Mouse (Mus musculus) liver, postnatal 0 days (tissue): Measurements from ENCODE around the gene Abcf1. TPM values are rescaled to one million over a fixed set of nuclear protein-coding genes. Genes with fewer than 3 reads are reported as not detected.

Source experiments
- ATAC-seq: fragments of 200-750 bp; cut with Nextera tagmentation; 2 replicates; pipeline ENCODE4 v1.8.0; 2017; ENCODE audit warnings: mild to moderate bottlenecking, moderate library complexity
- DNase-seq: peaks from one replicate; pipeline ENCODE4 v3.0.0-alpha.2; 2016
- H3K27ac ChIP-seq: fragments of 300-500 bp; sonication (generic); 2 replicates; pipeline ENCODE4 v1.5.1; 2014; ENCODE audit warnings: antibody characterized with exemption, moderate library complexity, mild to moderate bottlenecking, low read depth
- H3K27me3 ChIP-seq: fragments of 300-500 bp; sonication (generic); 2 replicates; pipeline ENCODE4 v1.6.1; 2014; ENCODE audit warnings: low read length, control low read depth, mixed read lengths; ENCODE audit not compliant: insufficient read depth
- H3K36me3 ChIP-seq: fragments of 300-500 bp; sonication (generic); replicated peaks from 2 replicates; pipeline ENCODE4 v1.6.1; 2014; ENCODE audit warnings: mild to moderate bottlenecking, control low read depth, low read length, moderate library complexity, mixed read lengths; ENCODE audit not compliant: insufficient read depth
- H3K4me1 ChIP-seq: fragments of 300-500 bp; sonication (generic); 2 replicates; pipeline ENCODE4 v1.6.1; 2014; ENCODE audit warnings: antibody characterized with exemption, mild to moderate bottlenecking, control low read depth; ENCODE audit not compliant: insufficient read depth
- H3K4me2 ChIP-seq: fragments of 300-500 bp; sonication (generic); 2 replicates; pipeline ENCODE4 v1.6.1; 2014; ENCODE audit warnings: low read depth, mild to moderate bottlenecking, low read length, moderate library complexity, mixed read lengths
- H3K4me3 ChIP-seq: fragments of 300-500 bp; sonication (generic); 2 replicates; pipeline ENCODE4 v1.5.1; 2014; ENCODE audit warnings: low read depth, low read length
- H3K9ac ChIP-seq: fragments of 300-500 bp; sonication (generic); replicated peaks from 2 replicates; pipeline ENCODE4 v1.6.1; 2014; ENCODE audit warnings: mild to moderate bottlenecking, moderate library complexity
- H3K9me3 ChIP-seq: fragments of 300-500 bp; sonication (generic); 2 replicates; pipeline ENCODE4 v1.6.1; 2016; ENCODE audit warnings: mild to moderate bottlenecking, control low read depth, low read length, mixed read lengths
- CTCF ChIP-seq: sonication (generic); IDR thresholded peaks from 2 replicates; pipeline ENCODE4 v1.5.1; 2016; ENCODE audit warnings: antibody characterized with exemption, low read depth
- EP300 ChIP-seq: IDR thresholded peaks from 2 replicates; pipeline ENCODE4 v1.6.1; 2016; ENCODE audit warnings: antibody characterized with exemption, low read depth, mild to moderate bottlenecking
- WGBS: fragments of 180-500 bp; shearing (Covaris S2); extraction: QIAGEN DNeasy Blood & Tissue Kit; methylation state at CpG from one replicate; pipeline ENCODE4 v1.1.7; 2014; ENCODE audit not compliant: insufficient replicate concordance; 5-methylcytosine and 5-hydroxymethylcytosine counted together
- polyA plus RNA-seq: library from polyadenylated mRNA; unstranded; fragments of >200 nt; fragmentation: Nextera tagmentation; extraction: Ambion mirVana; gene quantifications from 2 replicates; pipeline ENCODE4 v1.2.1, GENCODE M21; 2015

Abcf1 gene
- polyA plus RNA-seq, 1 experiment from 2014 or later = 47.7 TPM

DNA sequence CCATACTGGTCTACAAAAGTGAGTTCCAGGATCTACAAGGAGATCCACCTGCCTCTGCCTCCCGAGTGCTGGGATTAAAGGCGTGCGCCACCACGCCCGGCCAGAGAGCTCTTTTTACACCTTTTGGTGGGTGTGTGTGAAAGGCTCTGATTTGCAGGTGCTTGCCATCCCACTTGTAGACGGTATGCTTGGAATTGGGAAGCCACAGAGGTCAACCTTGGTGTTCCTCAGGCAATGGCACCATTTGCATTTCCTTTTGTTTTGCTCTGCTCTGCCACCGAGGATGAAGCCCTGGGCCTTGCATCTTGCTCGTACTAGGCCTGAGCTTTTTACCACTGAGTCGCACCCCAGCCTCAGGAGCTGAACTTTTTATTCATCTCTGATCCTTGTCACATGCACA, 12.2 kb upstream of the Abcf1 start:
- 86% methylated on average over 9 of the region's 9 CpGs for WGBS
- peaks cover 22% of the 10 kb centered on the region for H3K36me3 ChIP-seq
- no peak for DNase-seq
- ATAC-seq = no peak
- no peak overlapping the region for H3K9ac ChIP-seq
- H3K4me2 ChIP-seq = no peak overlapping the region
- H3K9me3 ChIP-seq = no peaks in the 10 kb centered on the region
- H3K27ac ChIP-seq = no peak overlapping the region
- H3K27me3 ChIP-seq = no peaks in the 10 kb centered on the region
- H3K4me1 ChIP-seq = peaks cover 10% of the 10 kb centered on the region
- H3K4me3 ChIP-seq = no peak overlapping the region
- no peak for TF ChIP-seq CTCF

DNA sequence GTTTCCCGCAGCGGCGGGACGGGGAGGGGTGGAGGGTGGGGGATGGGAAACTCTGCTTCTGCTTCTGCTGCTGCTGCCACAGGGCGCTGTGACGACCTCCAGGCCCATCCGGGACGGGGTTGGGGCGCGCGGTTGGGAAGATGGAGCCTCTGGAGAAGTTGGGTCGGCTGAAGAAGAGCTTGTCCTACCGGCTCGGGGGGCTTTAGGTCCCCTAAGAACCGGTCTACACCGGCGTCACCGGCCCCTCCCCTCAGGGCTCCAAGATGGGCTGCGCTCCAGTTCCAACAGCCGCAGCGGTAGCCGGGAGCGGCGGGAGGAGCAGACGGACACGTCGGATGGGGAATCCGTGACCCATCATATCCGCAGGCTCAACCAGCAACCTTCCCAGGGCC, 10.8 kb upstream of the Abcf1 start:
- Histone ChIP-seq H3K4me3 (peak overlapping the region; percentile 80), H3K4me2 (peak overlapping the region; percentile 92), H3K4me1 (peaks cover 10% of the 10 kb centered on the region), H3K9me3 (no peaks in the 10 kb centered on the region), H3K27ac (peak overlapping the region; percentile 91), H3K9ac (peak overlapping the region; percentile 64), H3K27me3 (no peaks in the 10 kb centered on the region), H3K36me3 (peaks cover 20% of the 10 kb centered on the region)
- WGBS = under 1% methylated on average over 24 of the region's 29 CpGs
- DNase-seq (no peak), ATAC-seq (peak; percentile 6)
- TF ChIP-seq EP300 = no peak
- TF ChIP-seq CTCF = no peak

DNA sequence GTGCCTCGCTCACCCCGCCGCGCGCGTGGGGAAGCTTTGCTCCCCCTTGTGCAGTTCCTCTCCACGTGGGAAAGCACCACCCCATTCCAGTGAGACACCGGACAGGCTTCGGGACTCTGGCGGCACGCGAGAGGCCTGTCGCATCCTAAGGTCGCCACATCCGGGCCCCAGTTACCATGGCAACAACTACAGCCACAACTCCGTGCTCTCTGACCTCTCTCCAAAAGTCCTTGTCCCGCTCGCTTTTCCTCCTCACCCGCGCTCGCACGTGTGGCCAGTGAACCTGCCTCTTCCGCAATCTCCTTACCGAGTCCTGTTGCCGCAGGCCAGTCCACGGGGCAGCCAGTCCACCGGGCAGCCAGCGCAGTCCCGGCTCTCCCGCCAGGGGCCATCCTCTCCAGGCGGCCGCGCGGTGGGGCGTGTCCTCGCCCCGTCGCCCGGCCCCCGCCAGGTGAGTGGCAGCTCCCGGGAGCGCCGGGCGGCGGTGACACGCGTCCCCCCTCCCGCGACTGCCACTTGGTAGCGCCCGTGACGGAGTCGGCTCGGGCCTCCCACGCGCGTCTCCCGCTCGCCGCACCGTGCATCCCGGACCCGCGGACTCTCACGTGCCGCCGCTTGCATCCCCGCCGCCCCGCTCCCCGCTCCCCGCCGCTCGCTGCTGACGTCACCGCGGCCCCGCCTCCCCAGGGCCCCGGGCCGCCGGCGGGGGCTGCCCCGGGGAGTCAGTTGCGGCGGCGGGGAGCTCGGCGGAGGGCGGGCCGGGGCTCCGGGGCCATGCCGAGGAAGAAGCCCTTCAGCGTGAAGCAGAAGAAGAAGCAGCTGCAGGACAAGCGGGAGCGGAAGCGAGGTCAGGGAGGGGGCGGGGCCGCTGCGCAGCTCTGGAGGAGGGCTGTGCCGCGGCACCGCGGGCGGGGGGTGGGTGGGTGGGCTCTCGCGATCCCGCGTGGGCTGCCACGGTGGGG, 10.1 kb upstream of the Abcf1 start, which contains the start of the genes Gnl1 and Prr3:
Gene Gnl1, plus strand, starts transcription at position 451 of the 962 bp plus-strand sequence.
Gene Prr3, minus strand, starts transcription at position 836 of the 962 bp plus-strand sequence.
- DNase-seq = peak; percentile 91
- WGBS = under 1% methylated on average over 76 of the region's 109 CpGs
- peak within 1 kb of the TSS; percentile 92 for H3K4me2 ChIP-seq

DNA sequence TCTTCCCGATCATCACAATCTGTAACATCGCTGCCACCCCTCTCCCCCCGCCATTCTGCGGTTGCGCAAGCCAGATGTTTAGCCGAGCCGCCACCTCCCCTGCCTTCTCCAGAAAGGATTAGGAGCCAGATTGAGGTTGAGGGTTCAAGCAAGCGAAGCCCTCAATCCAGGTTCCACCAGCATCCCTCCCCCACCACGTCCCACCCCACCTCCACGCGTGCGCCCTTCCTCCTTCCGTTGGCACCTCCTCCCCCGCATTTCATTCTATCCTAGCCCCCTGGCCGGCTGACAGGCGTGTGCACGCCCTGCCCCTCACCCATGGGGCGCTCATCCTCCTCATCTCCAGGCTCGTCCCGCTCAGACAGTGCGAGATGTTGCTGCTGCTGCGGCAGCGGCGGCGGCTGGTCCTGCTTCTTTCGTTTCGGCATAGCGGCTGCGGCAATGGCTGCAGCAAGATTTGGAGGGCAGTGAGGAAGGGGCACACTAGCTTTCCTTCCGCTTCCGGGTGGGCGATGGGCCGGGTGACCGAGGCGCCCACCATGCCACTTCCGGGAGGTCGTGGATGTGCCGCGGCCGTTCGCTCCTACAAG, 9.3 kb upstream of the Abcf1 start:
- peak; percentile 56 for ATAC-seq
- H3K4me3 ChIP-seq = peak overlapping the region; percentile 80
- peak overlapping the region; percentile 92 for H3K4me2 ChIP-seq
- DNase-seq = peak; percentile 56
- peak overlapping the region; percentile 91 for H3K27ac ChIP-seq
- no peaks in the 10 kb centered on the region for H3K27me3 ChIP-seq
- peaks cover 10% of the 10 kb centered on the region for H3K4me1 ChIP-seq
- TF ChIP-seq EP300 (no peak), CTCF (no peak)
- under 1% methylated on average over 41 of the region's 41 CpGs for WGBS
- H3K36me3 ChIP-seq = peaks cover 24% of the 10 kb centered on the region
- no peaks in the 10 kb centered on the region for H3K9me3 ChIP-seq
- H3K9ac ChIP-seq = peak overlapping the region; percentile 64

More for the DNA sequence above, 10.1 kb upstream of the Abcf1 start, which contains the start of the genes Gnl1 and Prr3:
- H3K27me3 ChIP-seq = no peaks in the 10 kb centered on the region
- H3K27ac ChIP-seq = peak within 1 kb of the TSS; percentile 91
- H3K9ac ChIP-seq = peak within 1 kb of the TSS; percentile 64
- peak; percentile 89 for ATAC-seq
- H3K4me3 ChIP-seq = peak within 1 kb of the TSS; percentile 80
- H3K36me3 ChIP-seq = peaks cover 21% of the 10 kb centered on the region
- TF ChIP-seq EP300 (no peak), CTCF (no peak; the same call in 1 of the 2 replicates)
- no peaks in the 10 kb centered on the region for H3K9me3 ChIP-seq
- peaks cover 10% of the 10 kb centered on the region for H3K4me1 ChIP-seq

DNA sequence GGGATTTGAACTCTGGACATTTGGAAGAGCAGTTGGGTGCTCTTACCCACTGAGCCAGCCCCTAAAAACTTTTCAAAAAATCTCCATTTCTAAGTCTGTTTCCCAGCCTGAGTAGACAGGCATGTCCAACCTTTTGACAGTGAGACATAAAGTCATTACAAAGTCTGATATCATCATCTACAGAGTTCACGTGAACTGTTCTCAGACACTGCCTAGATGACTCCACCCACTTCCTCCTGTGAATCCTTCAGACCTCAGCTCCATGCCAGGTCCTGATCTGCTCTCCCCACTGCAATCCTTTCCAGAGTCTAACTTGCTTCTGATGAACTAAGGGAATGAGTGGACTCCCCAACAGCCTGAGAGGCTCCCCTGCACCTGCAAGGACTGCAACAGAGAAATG, 2.6 kb upstream of the Abcf1 start:
- H3K9me3 ChIP-seq = no peaks in the 10 kb centered on the region
- H3K9ac ChIP-seq = no peak overlapping the region
- peaks cover 19% of the 10 kb centered on the region for H3K4me1 ChIP-seq
- no peak overlapping the region for H3K27ac ChIP-seq
- DNase-seq = no peak
- peaks cover 14% of the 10 kb centered on the region; the same call in 1 of the 2 replicates for H3K36me3 ChIP-seq
- TF ChIP-seq EP300 = no peak
- TF ChIP-seq CTCF = no peak
- ATAC-seq = no peak
- no peaks in the 10 kb centered on the region for H3K27me3 ChIP-seq
- no peak overlapping the region for H3K4me3 ChIP-seq
- 29% methylated on average over 1 of the region's 1 CpGs for WGBS
- no peak overlapping the region for H3K4me2 ChIP-seq

DNA sequence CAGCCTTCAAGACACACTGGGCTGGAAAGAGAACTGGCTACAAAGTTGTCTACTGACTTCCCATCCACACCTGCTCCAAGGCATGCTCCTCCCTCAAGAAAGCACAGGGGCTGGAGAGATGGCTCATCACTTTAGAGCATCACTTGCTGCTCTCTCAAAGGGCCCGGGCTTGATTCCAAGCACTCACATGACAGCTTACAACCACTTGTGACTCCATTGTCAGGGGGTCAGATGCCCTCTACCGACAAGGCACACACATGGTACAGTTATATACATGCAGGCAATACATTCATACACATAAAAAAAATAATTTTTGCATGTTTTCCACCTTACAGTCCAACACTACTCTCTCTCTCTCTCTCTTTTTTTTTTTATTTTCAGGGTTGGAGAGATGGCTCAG, 1.9 kb downstream of the Abcf1 start:
- no peak overlapping the region for H3K9ac ChIP-seq
- WGBS = 85% methylated on average over 2 of the region's 2 CpGs
- H3K4me3 ChIP-seq = no peak overlapping the region
- H3K4me1 ChIP-seq = peaks cover 19% of the 10 kb centered on the region
- no peak overlapping the region for H3K4me2 ChIP-seq
- DNase-seq = no peak
- H3K9me3 ChIP-seq = no peaks in the 10 kb centered on the region
- H3K27ac ChIP-seq = no peak overlapping the region
- no peaks in the 10 kb centered on the region for H3K27me3 ChIP-seq
- ATAC-seq = no peak
- peaks cover 25% of the 10 kb centered on the region for H3K36me3 ChIP-seq
- no peak for TF ChIP-seq EP300
- no peak for TF ChIP-seq CTCF
